Mouse (Mus musculus) lung, embryonic 14.5 days (tissue): ENCODE measurements at regions not wholly inside any gene's neighbourhood (a gene's known extent, or its start where the extent isn't known, plus 50 kb on each side); places are given as distances from the start of the nearest gene placed in this dataset.

Experiments
- ATAC-seq: fragments of 200-750 bp; cut with Nextera tagmentation; 2 replicates; pipeline ENCODE4 v1.8.0; 2017; ENCODE audit warnings: mild to moderate bottlenecking, moderate TSS enrichment, moderate library complexity; ENCODE audit not compliant: insufficient read depth
- DNase-seq: peaks from one replicate; pipeline ENCODE4 v3.0.0-alpha.2; 2015
- H3K27ac ChIP-seq: fragments of 300-500 bp; sonication (generic); 2 replicates; pipeline ENCODE4 v1.5.1; 2014; ENCODE audit warnings: low read depth, mild to moderate bottlenecking, moderate library complexity
- H3K27me3 ChIP-seq: fragments of 300-500 bp; sonication (generic); 2 replicates; pipeline ENCODE4 v1.6.1; 2014; ENCODE audit warnings: low read length, control low read depth; ENCODE audit not compliant: insufficient read depth
- H3K36me3 ChIP-seq: fragments of 300-500 bp; sonication (generic); 2 replicates; pipeline ENCODE4 v1.6.1; 2014; ENCODE audit warnings: control low read depth; ENCODE audit not compliant: insufficient read depth
- H3K4me1 ChIP-seq: fragments of 300-500 bp; sonication (generic); 2 replicates; pipeline ENCODE4 v1.6.1; 2014; ENCODE audit warnings: antibody characterized with exemption, control low read depth; ENCODE audit not compliant: insufficient read depth
- H3K4me2 ChIP-seq: fragments of 300-500 bp; sonication (generic); 2 replicates; pipeline ENCODE4 v1.6.1; 2014; ENCODE audit warnings: mild to moderate bottlenecking
- H3K4me3 ChIP-seq: fragments of 300-500 bp; sonication (generic); 2 replicates; pipeline ENCODE4 v1.5.1; 2014; ENCODE audit warnings: low read depth, low read length
- H3K9ac ChIP-seq: fragments of 300-500 bp; sonication (generic); 2 replicates; pipeline ENCODE4 v1.6.1; 2014
- H3K9me3 ChIP-seq: fragments of 300-500 bp; sonication (generic); 2 replicates; pipeline ENCODE4 v1.6.1; 2016; ENCODE audit warnings: low read depth, low read length, control low read depth
- CTCF ChIP-seq: IDR thresholded peaks from 2 replicates; pipeline ENCODE4 v1.5.1; 2016; ENCODE audit warnings: antibody characterized with exemption, low read depth
- WGBS: fragments of 180-500 bp; shearing (Covaris S2); extraction: QIAGEN DNeasy Blood & Tissue Kit; methylation state at CpG from one replicate; pipeline ENCODE4 v1.1.7; 2014; 5-methylcytosine and 5-hydroxymethylcytosine counted together

DNA sequence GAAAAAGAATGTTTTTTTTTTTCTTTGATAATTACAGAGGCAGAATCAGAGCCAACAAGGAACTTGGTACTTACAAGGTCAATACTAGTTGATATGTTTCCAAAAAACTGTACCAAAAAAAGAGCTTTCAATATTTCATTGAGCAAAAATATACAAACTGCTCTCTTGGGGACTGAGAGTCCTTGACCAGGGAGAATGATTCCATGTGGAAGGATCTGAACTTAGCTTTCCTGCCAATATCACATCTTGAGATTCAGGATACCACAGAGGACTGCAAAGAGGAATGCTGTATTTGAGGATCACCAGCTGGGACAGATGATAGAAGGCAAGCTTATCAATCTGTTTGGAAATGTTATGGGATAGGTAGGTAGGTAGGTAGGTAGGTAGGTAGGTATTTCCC lies 116.6 kb upstream of the Abcb5 start:
- no peaks in the 10 kb centered on the region for H3K27me3 ChIP-seq
- H3K9ac ChIP-seq: no peak overlapping the region
- H3K4me3 ChIP-seq: no peak overlapping the region
- no peaks in the 10 kb centered on the region for H3K9me3 ChIP-seq
- no peak for TF ChIP-seq CTCF
- H3K27ac ChIP-seq: no peak overlapping the region
- H3K4me1 ChIP-seq: no peaks in the 10 kb centered on the region
- peak; percentile 52 for DNase-seq
- no peaks in the 10 kb centered on the region for H3K36me3 ChIP-seq
- ATAC-seq: no peak
- H3K4me2 ChIP-seq: no peak overlapping the region

DNA sequence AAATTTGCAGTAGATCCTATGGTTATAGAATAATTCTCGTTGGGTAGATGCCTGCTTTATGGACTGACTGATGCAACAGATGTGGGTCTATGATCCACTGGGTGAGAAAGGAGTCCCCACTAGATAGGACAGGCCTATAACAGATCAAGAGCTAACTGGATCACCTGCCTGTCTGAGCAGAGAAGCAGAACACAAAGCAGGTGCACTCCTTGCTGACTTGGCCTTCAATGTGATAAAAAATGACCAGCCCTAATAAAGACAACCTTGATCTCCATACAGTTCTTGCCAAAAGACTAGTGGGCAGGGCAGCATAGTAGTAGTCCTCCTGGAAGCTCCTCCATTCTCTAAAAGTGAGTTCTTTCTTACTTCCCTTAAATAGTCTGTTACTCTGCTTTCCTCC lies 109.6 kb upstream of the Abcb5 start:
- Histone ChIP-seq H3K4me3 (no peak overlapping the region), H3K9me3 (no peaks in the 10 kb centered on the region), H3K27me3 (no peaks in the 10 kb centered on the region), H3K4me2 (no peak overlapping the region), H3K9ac (no peak overlapping the region), H3K36me3 (no peaks in the 10 kb centered on the region), H3K4me1 (no peaks in the 10 kb centered on the region), H3K27ac (no peak overlapping the region)
- no peak for TF ChIP-seq CTCF
- WGBS: 76% methylated on average over 1 of the region's 1 CpGs
- DNase-seq (no peak), ATAC-seq (no peak)

DNA sequence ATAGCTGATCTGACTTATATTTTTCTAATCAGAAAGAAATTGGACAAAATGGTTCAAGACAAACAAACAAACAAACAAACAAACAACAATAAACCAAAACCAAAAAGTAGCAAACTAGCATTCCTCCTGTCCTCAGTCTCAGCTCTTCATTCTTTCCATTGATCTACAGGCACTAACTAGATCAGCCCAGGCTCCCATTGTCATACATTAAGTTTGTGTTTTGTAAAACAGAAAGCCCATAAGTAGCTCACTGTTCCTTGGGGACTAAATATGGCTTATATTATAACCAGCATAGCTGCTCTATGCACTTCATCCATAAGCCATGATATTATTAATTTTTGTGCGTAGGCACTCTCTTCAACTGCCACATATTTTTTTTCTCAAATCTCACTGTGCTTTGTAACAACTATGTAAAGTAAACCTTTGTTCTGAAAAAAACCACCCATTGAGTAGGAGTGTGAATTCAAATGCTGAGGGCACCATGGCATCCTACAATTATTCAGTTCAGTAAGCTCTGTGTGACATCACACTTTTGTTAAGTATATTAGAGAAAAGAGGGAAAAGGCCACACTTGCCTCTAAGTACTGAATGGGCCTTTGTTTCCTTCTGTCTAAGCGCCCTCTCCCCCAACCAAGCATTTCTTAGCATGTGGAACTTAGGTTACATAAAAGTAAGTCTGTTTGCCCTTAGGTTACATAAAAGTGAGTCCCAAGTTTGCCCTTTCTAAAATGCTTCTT lies 108.7 kb upstream of the Abcb5 start:
- TF ChIP-seq CTCF: no peak
- Histone ChIP-seq H3K4me3 (no peak overlapping the region), H3K27ac (no peak overlapping the region), H3K27me3 (no peaks in the 10 kb centered on the region), H3K36me3 (no peaks in the 10 kb centered on the region), H3K9me3 (no peaks in the 10 kb centered on the region), H3K4me2 (no peak overlapping the region), H3K9ac (no peak overlapping the region), H3K4me1 (no peaks in the 10 kb centered on the region)
- 77% methylated on average over 2 of the region's 2 CpGs for WGBS
- DNase-seq: no peak
- ATAC-seq: no peak; the same call in 1 of the 2 replicates

DNA sequence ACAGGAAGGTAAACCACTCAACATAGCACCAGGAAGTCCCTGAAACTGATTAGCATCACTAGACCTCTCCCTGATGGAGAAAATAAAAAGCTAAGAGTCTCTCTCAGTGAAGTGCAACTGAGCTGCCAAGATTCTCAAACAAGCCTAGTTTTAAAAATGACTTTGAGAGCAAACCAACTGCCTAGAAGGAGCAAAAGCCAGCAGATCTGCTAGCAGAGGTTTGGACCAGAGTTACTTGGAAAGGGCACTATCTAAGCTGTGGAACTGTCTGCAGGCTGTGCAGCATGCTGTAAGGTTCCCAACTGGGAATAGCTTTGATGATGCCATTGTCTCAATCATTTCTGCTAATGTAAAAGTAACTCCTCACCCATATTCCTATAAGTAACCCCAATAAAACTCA lies 107.9 kb upstream of the Abcb5 start:
- no peak overlapping the region for H3K4me3 ChIP-seq
- H3K9ac ChIP-seq: no peak overlapping the region
- no peaks in the 10 kb centered on the region for H3K4me1 ChIP-seq
- H3K27ac ChIP-seq: no peak overlapping the region
- ATAC-seq (no peak), DNase-seq (no peak)
- H3K36me3 ChIP-seq: no peaks in the 10 kb centered on the region
- no peak overlapping the region for H3K4me2 ChIP-seq
- TF ChIP-seq CTCF: no peak
- H3K27me3 ChIP-seq: no peaks in the 10 kb centered on the region
- no peaks in the 10 kb centered on the region for H3K9me3 ChIP-seq

DNA sequence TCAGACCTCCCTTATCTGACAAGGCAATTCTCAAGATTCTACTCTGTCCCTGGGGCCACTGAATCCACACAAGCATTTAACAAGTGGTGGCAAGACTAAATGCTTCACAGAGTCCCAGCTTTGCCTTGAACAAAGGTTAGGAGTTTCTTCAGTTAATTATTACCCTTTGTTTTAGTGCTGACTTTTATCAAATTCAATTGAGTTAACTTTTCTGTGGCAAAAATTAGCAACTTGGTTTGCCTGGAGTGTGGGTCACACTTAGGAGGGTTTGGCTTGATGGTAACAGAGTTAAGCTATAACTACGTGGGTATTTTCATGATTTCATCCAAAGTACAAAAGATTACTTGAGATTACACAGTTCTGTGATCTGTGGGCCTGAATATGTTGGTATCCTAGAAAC lies 104.7 kb upstream of the Abcb5 start:
- no peaks in the 10 kb centered on the region for H3K4me1 ChIP-seq
- H3K27ac ChIP-seq: no peak overlapping the region
- no peaks in the 10 kb centered on the region for H3K27me3 ChIP-seq
- ATAC-seq (no peak), DNase-seq (no peak)
- H3K4me2 ChIP-seq: no peak overlapping the region
- H3K4me3 ChIP-seq: no peak overlapping the region
- 64% methylated on average over 1 of the region's 1 CpGs for WGBS
- no peaks in the 10 kb centered on the region for H3K36me3 ChIP-seq
- H3K9me3 ChIP-seq: no peaks in the 10 kb centered on the region
- TF ChIP-seq CTCF: no peak
- H3K9ac ChIP-seq: no peak overlapping the region

DNA sequence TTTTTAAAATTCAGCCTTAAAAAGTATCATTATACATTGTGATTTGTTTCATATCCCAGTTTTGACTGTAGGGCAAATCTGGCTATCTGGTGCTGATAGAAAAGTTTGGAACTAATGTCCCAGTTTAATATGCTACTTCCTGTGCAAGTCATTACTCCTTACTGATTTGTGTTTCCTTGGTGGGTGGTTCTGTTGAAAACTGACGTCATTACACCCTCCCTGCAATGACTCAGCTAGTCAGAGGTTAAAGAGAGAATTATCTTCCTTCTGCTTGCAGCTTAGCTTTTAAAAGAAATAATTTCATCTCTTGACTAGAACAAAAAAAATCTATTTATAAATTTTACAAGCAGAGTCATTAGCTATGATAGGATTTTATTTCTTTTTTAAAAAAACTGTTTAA lies 104.2 kb upstream of the Abcb5 start:
- Histone ChIP-seq H3K9ac (no peak overlapping the region), H3K36me3 (no peaks in the 10 kb centered on the region), H3K4me3 (no peak overlapping the region), H3K9me3 (no peaks in the 10 kb centered on the region), H3K27ac (no peak overlapping the region), H3K27me3 (no peaks in the 10 kb centered on the region), H3K4me2 (no peak overlapping the region), H3K4me1 (no peaks in the 10 kb centered on the region)
- no peak for TF ChIP-seq CTCF
- ATAC-seq: no peak
- WGBS: 3% methylated on average over 1 of the region's 1 CpGs
- peak; percentile 29 for DNase-seq

DNA sequence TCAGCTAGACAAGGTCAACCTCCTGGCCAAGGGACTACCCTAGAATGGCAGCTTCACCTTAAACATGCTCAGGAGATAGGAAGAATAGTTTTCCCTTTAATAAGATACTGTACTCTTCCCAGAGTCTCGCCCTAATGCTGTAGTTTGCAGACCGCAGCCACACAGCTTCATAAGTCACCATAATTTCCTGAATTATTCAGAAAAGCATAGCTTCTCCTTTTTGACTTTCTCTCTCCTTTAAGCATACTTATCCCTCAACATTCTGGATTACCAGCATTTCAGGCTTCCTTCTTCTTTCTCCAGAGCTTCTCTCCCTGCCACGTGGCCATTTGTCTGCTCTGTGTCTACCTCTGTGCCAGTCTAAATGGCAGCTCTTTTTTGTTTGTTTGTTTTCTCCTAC lies 103.5 kb upstream of the Abcb5 start:
- H3K9me3 ChIP-seq: no peaks in the 10 kb centered on the region
- H3K4me1 ChIP-seq: no peaks in the 10 kb centered on the region
- H3K36me3 ChIP-seq: no peaks in the 10 kb centered on the region
- H3K27me3 ChIP-seq: no peaks in the 10 kb centered on the region
- no peak for DNase-seq
- no peak overlapping the region for H3K9ac ChIP-seq
- H3K27ac ChIP-seq: no peak overlapping the region
- no peak for ATAC-seq
- TF ChIP-seq CTCF: no peak
- no peak overlapping the region for H3K4me3 ChIP-seq
- no peak overlapping the region for H3K4me2 ChIP-seq
- WGBS: 79% methylated on average over 3 of the region's 3 CpGs
